Mouse (Mus musculus): Measurements from ENCODE around the gene D130043K22Rik. TPM values are rescaled to one million over a fixed set of nuclear protein-coding genes. Genes with fewer than 3 reads are reported as not detected.

D130043K22Rik gene
- polyA plus RNA-seq (2012; rRNA removed): 0.47 and 1.3 TPM in 2 replicates

GRCm38 (mm10) chr13:24844983-24845955 is at the start of gene D130043K22Rik:
D130043K22Rik (plus strand) TSS chr13:24845135.

DNA sequence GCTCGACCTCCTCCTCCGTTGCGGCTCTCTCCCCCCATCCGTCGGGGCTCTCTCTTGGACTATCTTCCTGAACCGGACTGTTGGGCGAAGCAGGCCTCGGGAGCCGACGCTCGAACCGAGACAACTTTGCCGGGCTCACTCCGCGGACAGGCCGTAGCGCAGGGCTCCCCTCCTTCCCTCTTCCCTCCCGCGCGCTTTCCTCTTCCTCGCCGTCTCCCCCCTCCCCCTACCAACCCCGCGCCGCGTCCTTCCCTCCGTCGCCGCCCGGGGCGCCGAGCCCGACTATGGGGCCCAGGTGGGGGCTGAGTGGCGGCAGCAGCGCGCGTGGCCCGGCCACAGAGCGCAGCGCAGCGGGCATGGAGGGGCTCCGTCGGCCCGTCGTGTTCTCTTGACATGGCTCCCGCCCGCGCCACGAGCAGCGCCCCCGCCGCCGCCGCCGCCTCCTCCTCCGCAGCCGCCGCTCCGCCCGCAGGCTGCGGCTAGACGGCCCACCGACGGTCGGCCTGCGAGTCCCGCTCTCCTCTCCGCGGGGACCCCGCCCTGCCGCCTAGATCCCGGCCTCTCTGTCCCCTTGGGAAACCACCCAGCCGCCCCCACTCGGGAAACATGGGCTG is 43.5 kb upstream of the D130043K22Rik start, which contains the start of gene BC005537:
BC005537 (plus strand) TSS at position 350 of the 614 bp plus-strand sequence.

DNA sequence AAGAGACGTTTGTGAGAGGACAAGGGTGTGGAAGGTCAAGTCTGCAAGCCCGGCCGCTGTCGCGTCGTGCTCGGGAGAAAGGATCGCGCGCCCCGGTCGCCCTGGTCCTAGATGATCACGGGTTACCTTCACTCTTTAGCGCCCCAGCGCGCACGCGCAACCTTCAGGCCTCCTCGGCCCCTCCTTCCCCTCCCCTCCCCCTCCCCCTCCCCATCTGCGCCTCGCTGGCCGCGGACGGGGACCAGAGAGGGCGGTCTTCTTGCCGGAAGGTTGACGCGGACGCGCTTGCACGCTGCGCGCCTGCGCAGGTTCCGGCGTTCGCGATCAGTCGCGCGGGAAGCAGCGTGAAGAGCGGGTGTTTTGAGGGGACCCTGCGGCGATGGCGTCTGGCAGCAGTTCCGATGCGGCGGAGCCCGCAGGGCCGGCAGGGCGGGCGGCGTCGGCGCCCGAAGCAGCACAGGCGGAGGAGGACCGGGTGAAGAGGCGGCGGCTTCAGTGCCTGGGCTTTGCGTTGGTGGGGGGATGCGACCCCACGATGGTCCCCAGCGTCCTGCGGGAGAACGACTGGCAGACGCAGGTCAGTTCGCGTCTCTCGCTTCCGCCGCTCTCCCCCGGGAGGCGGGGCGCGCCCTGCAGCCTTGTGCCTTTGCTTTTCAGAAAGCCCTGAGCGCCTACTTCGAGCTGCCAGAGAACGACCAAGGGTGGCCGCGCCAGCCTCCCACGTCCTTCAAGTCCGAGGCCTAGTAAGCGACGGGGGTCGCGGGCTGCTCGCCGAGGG is 13.4 kb upstream of the D130043K22Rik start, which contains the start of the genes Acot13 and Tdp2:
Acot13 (minus strand) TSS at position 188 of the 778 bp plus-strand sequence.
Tdp2 (plus strand) TSS at position 327 of the 778 bp plus-strand sequence.

DNA sequence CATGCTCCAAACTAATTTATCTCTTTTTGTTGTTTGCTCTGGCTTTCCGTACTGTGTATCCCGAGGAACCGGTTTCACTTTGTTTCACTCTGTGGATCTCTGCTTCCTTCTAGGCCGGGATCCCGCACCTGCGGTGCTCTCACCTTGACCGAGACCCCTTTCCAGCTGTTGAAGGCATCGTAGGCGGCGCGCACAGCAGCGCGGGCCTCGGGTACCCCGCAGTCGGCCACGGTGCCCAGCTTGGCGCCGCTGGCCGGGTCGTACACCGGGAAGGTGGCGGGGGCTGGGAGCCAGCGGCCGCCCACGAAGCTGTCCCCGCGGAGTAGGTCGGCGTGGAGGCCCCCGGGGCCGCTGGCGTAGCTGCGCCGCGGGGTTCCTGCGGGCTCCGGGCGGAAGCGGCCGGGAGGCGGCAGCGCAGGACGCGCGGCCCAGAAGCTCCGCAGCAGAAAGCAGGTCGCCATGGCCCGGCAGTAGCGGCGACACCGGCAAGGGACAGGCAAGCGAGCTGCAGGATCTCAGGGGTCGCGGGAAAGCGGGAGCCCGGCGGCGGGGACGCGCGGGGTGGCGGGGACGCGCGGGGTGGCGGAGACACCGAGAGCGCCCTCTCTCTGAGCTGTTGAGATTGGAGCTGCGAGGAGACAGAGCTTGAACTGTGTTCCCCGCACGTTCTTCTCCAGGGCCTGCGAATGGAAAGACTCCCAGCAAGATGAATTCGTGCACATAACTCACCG is 92.3 kb downstream of the D130043K22Rik start, which contains the start of gene Aldh5a1:
Aldh5a1 (minus strand) TSS at position 554 of the 731 bp plus-strand sequence.

DNA sequence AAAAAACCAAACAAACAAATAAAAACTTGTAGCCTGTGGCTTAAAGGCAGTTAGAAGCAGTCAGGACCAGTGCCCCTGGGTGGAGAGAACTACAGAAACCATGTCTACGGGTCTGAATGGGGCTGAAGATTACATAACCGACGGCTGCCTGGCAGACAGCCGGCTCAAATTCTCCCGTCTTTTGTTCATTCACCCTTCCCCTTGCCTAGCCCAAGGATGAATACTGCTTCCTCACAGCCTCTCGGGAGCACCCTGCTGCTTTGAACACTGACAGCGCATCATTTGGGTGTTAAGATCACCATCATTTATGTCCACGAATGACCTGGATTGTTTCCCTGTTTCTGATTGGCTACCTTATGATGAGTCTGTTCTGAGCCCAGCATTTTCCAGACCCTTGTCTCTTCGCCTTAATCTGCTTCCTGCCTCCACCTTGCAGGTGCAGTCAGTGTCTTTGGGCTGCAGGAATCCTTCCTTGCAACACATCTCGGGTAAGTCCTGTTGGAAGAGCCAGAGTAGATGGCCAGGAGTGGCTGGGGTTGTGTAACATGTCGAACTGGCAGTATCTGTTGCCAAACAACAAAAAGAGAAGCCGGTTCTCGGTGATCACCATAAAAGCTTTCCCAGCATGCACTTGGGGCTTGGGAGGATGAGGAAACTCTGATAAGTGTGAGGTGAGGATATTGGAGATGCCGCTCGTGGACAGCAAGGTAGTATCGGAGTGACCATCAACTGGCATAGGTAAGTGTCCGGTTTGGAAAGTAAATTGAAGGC is 97.8 kb downstream of the D130043K22Rik start, which contains the start of gene Gpld1:
Gpld1 (plus strand) TSS at position 641 of the 771 bp plus-strand sequence.

Other genes starting within 250 kb of the D130043K22Rik start
- gene Armh2, start 103.9 kb upstream of the D130043K22Rik start, polyA plus RNA-seq (2012; rRNA removed): not detected in 2 replicates
- 86.7 and 127 TPM in 2 replicates for gene Gmnn, start 83.2 kb upstream of the D130043K22Rik start, polyA plus RNA-seq (2012; rRNA removed)
- gene BC005537, start 43.5 kb upstream of the D130043K22Rik start, polyA plus RNA-seq (2012; rRNA removed): 84.9 and 99.8 TPM in 2 replicates
- gene Acot13, start 13.6 kb upstream of the D130043K22Rik start, polyA plus RNA-seq (2012; rRNA removed): 22.0 and 47.7 TPM in 2 replicates
- gene Tdp2, start 13.5 kb upstream of the D130043K22Rik start, polyA plus RNA-seq (2012; rRNA removed): 83.3 and 91.0 TPM in 2 replicates
- gene Aldh5a1, start 92.5 kb downstream of the D130043K22Rik start, polyA plus RNA-seq (2012; rRNA removed): 10.8 and 12.1 TPM in 2 replicates
- gene Gpld1, start 98.0 kb downstream of the D130043K22Rik start, polyA plus RNA-seq (2012; rRNA removed): 0.31 and 0.43 TPM in 2 replicates
- 34.8 and 35.4 TPM in 2 replicates for gene Mrs2, start 175.2 kb downstream of the D130043K22Rik start, polyA plus RNA-seq (2012; rRNA removed)
- 2.9 and 3.8 TPM in 2 replicates for gene Dcdc2a, start 210.9 kb downstream of the D130043K22Rik start, polyA plus RNA-seq (2012; rRNA removed)

Data from central nervous system, embryonic 11.5 days (tissue).